Mouse (Mus musculus) C2C12 (cell line): ENCODE measurements at regions not wholly inside any gene's neighbourhood (a gene's known extent, or its start where the extent isn't known, plus 50 kb on each side); places are given as distances from the start of the nearest gene placed in this dataset.

Experiments used
- H3K27me3 ChIP-seq: one replicate; pipeline ENCODE4 v1.6.1; 2011; ENCODE audit not compliant: control insufficient read depth, insufficient read depth, insufficient read length
- H3K36me3 ChIP-seq: one replicate; pipeline ENCODE4 v1.6.1; 2011; ENCODE audit not compliant: control insufficient read depth, insufficient read depth
- H3K4me3 ChIP-seq: one replicate; pipeline ENCODE4 v1.5.1; 2011; ENCODE audit warnings: mild to moderate bottlenecking, control low read depth; ENCODE audit not compliant: poor library complexity, insufficient read depth, severe bottlenecking
- H3K79me2 ChIP-seq: one replicate; pipeline ENCODE4 v1.6.1; 2011; ENCODE audit not compliant: control insufficient read depth, insufficient read depth
- H3K79me3 ChIP-seq: one replicate; pipeline ENCODE4 v1.6.1; 2011; ENCODE audit warnings: low read depth, control low read depth
- H3ac ChIP-seq: one replicate; pipeline ENCODE3; 2011; ENCODE audit warnings: low read depth; ENCODE audit not compliant: control insufficient read depth, insufficient read length
- CEBPB ChIP-seq: IDR thresholded peaks from one replicate; pipeline ENCODE4 v1.6.1; 2011; ENCODE audit warnings: low read depth, mild to moderate bottlenecking, control low read depth, moderate library complexity
- CTCF ChIP-seq: IDR thresholded peaks from one replicate; pipeline ENCODE4 v1.5.1; 2011; ENCODE audit not compliant: control insufficient read depth, insufficient read depth, insufficient read length
- FOSL1 ChIP-seq: IDR thresholded peaks from one replicate; pipeline ENCODE4 v1.8.0; 2011; ENCODE audit warnings: mild to moderate bottlenecking, low read length; ENCODE audit not compliant: poor library complexity, insufficient read depth, severe bottlenecking
- MAX ChIP-seq: IDR thresholded peaks from one replicate; pipeline ENCODE4 v1.6.1; 2011; ENCODE audit warnings: mild to moderate bottlenecking, control low read depth
- MYOD1 ChIP-seq: IDR thresholded peaks from one replicate; pipeline ENCODE4 v1.6.1; 2011; ENCODE audit warnings: low read depth; ENCODE audit not compliant: control insufficient read depth, insufficient read length
- MYOG ChIP-seq: IDR thresholded peaks from one replicate; pipeline ENCODE4 v1.6.1; 2011; ENCODE audit not compliant: control insufficient read depth, insufficient read length; ENCODE audit errors: extremely low read depth
- USF1 ChIP-seq: IDR thresholded peaks from one replicate; pipeline ENCODE4 v1.6.1; 2011; ENCODE audit warnings: low read depth, mild to moderate bottlenecking, control low read depth, moderate library complexity

DNA sequence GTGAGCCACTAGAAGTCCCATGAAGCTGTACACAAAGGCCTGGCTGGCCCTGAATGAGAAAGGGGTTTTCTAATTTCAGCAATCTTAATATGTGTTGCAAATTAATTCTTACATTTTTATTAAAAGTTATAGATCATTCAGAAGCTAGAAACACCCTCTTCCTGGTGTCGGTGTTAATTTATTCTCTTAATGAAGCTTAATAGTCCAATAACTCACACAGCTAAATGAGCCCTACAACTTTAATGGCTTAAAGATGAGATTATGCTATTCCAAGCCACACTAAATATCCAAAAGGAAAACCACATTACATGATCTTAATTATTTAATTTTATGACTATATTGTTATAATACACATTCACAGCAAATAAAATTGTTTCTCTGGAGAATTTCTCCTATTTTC lies 585.7 kb downstream of the Basp1 start:
- no peaks in the 10 kb centered on the region for H3K27me3 ChIP-seq
- no peak for TF ChIP-seq MAX
- TF ChIP-seq CEBPB: no peak
- TF ChIP-seq CTCF: no peak
- TF ChIP-seq MYOD1: no peak
- TF ChIP-seq USF1: no peak
- no peak for TF ChIP-seq MYOG
- no peak for TF ChIP-seq FOSL1
- no peak overlapping the region for H3K4me3 ChIP-seq

DNA sequence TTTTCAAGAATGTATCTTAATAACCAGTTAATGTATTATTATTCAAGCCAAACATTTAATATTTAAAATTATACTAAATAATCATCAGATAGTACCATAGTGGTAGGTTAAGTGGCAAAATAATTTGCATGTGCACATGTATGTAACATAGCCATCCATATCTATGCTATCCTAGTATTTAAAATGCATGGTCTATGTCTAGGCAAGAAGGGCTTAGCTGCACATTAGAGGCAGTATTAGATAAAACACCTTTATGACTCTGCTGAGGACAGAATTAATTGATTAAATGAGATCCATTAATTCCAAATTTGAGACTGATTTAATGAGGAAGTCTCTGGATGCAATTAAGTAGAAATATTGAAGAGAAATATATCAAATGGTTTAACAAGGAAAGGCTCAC lies 586.3 kb downstream of the Basp1 start:
- Histone ChIP-seq H3ac (no peak overlapping the region), H3K79me2 (no peaks in the 10 kb centered on the region), H3K27me3 (no peaks in the 10 kb centered on the region), H3K36me3 (no peaks in the 10 kb centered on the region), H3K79me3 (no peaks in the 10 kb centered on the region), H3K4me3 (no peak overlapping the region)
- TF ChIP-seq MYOD1 (no peak), FOSL1 (no peak), CEBPB (no peak), USF1 (no peak), MYOG (no peak), CTCF (no peak), MAX (no peak)

More for the DNA sequence above, 585.7 kb downstream of the Basp1 start:
- Histone ChIP-seq H3K36me3 (no peaks in the 10 kb centered on the region), H3K79me2 (no peaks in the 10 kb centered on the region), H3K79me3 (no peaks in the 10 kb centered on the region), H3ac (no peak overlapping the region)

DNA sequence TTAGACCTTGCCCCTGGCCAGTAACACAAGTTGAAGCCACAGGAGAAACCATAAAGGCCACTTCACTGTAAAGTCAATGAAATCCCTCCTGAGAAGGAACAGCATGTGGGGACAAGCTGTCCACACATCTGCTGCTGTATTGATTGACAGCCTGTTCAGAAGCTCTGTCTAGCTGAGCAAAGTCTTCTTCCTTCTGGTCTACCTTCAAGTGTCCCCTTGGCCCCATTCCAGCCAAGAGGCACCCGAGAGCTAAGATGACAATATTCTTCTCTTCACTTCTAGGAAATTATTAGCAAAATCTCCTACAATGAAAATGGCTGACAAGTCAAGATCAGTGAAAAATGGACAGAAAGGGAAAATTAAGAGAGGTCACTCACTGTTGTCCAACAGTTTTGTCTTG lies 616.7 kb downstream of the Basp1 start:
- no peak overlapping the region for H3K4me3 ChIP-seq
- no peaks in the 10 kb centered on the region for H3K27me3 ChIP-seq
- TF ChIP-seq MYOG (no peak), CTCF (no peak), FOSL1 (no peak), USF1 (no peak), MYOD1 (no peak), MAX (no peak), CEBPB (no peak)
- H3ac ChIP-seq: no peak overlapping the region
- no peaks in the 10 kb centered on the region for H3K79me3 ChIP-seq
- no peaks in the 10 kb centered on the region for H3K79me2 ChIP-seq
- no peaks in the 10 kb centered on the region for H3K36me3 ChIP-seq

- no peak overlapping the region for H3K4me3 ChIP-seq
- no peak for TF ChIP-seq CTCF
- TF ChIP-seq MAX: no peak
- TF ChIP-seq USF1: no peak
- TF ChIP-seq FOSL1: no peak
- no peak for TF ChIP-seq MYOD1
- no peaks in the 10 kb centered on the region for H3K27me3 ChIP-seq
- H3K79me2 ChIP-seq: no peaks in the 10 kb centered on the region
- H3K36me3 ChIP-seq: no peaks in the 10 kb centered on the region
- H3K79me3 ChIP-seq: no peaks in the 10 kb centered on the region
- H3ac ChIP-seq: no peak overlapping the region
Measured at GRCm38 (mm10) chr15:24793381-24793780, 620.2 kb downstream of the Basp1 start.

DNA sequence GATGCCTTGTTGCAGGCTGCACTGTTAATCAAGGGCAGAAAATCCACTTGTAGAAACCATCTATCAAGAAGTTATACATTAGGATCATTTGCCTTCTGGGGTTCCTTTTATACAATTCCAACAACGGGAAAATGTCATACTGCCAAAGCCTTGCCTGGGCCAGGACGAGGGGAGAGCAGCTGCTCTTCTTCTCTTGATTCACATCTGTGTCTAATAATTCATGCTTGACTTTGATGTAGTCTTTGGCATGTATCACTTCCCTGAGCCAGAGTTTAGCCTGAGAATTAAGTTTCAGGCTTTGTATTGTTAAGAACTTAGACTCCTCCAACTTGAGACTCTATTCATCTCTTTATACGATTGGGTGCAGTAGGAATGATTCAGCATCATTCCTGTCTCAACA lies 627.2 kb downstream of the Basp1 start:
- Histone ChIP-seq H3K4me3 (no peak overlapping the region), H3K27me3 (no peaks in the 10 kb centered on the region), H3K79me3 (no peaks in the 10 kb centered on the region), H3K79me2 (no peaks in the 10 kb centered on the region), H3K36me3 (no peaks in the 10 kb centered on the region), H3ac (no peak overlapping the region)
- TF ChIP-seq CTCF: no peak
- TF ChIP-seq CEBPB: no peak
- no peak for TF ChIP-seq MYOG
- TF ChIP-seq USF1: no peak
- no peak for TF ChIP-seq MYOD1
- no peak for TF ChIP-seq MAX

DNA sequence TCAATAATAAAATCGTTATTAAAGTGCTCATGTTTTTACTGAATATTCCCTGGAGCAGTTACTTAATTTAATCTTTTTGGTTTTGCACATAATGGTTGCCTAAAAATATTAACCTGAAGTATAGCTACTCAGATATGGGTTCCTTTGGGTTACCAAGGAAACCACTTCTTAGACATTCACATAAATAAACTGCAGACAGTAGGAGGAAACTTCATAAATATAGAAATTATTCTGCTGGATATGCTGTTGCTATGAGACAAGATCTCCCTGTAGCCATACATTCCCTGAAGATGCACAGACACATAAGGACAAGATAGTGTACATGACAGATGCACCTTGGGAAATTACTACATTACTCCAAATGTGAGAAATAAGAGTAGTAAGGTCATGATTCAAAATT lies 635.3 kb downstream of the Basp1 start:
- Histone ChIP-seq H3K79me3 (no peaks in the 10 kb centered on the region), H3K79me2 (no peaks in the 10 kb centered on the region), H3K36me3 (no peaks in the 10 kb centered on the region), H3K4me3 (no peak overlapping the region), H3K27me3 (no peaks in the 10 kb centered on the region), H3ac (no peak overlapping the region)
- TF ChIP-seq MAX (no peak), MYOG (no peak), CEBPB (no peak), CTCF (no peak), FOSL1 (no peak), USF1 (no peak), MYOD1 (no peak)
